Mouse (Mus musculus): ENCODE results near the gene Cep295.

DNA sequence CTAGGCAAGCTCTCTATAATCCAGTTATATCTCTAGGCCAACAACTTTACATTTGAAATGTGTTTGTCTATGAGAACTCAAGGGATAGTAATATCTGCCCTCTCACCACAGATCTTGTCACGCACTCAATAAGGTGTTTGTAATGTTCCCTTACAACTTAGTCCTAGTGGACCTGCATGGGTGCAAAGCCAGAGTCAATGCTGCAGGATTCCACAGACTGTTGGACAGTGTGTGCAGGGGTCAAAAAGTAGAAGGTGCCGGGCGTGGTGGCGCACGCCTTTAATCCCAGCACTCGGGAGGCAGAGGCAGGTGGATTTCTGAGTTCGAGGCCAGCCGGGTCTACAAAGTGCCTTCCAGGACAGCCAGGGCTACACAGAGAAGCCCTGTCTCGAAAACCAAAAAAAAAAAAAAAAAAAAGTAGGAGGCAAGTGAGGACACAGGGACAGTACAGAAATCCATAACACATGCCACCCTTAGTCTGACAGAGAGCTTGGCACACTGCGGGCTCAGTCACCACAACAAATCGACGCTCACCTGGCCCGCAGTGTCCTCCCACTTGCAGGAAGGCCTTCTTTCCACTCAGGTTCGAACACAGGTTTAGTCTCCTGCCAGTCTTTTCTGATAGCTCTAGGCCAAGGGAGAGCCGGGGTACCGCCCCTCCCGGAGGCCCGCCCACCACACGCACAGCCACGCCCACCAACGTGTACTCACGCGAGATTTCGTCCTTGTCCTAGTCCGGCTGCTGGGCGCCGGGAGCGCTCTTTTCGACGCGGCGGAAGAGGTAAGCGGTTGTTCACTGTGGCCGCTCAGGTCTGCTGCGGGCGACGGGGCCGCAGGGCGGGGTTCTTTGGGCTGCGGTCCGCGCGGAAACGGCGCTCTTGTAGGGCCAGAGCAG is 51.8 kb downstream of the Cep295 start, which contains the start of gene Taf1d:
- TF ChIP-seq CTCF (IDR thresholded peaks at IDR 0.05; ENCODE audit: low read depth) (no peak), EP300 (IDR thresholded peaks at IDR 0.05; ENCODE audit: low read depth) (peak; percentile 72)
